Mouse (Mus musculus) liver, postnatal 0 days (tissue): ENCODE results near the gene Gsdma3.

Experiments
- CTCF ChIP-seq: sonication (generic); IDR thresholded peaks from 2 replicates; pipeline ENCODE4 v1.5.1; 2016; ENCODE audit warnings: antibody characterized with exemption, low read depth
- EP300 ChIP-seq: IDR thresholded peaks from 2 replicates; pipeline ENCODE4 v1.6.1; 2016; ENCODE audit warnings: antibody characterized with exemption, low read depth, mild to moderate bottlenecking

GRCm38 (mm10) chr11:98681186-98681585 is 55.0 kb downstream of the Gsdma3 start:
- TF ChIP-seq CTCF, result no peak
- TF ChIP-seq EP300, result no peak
